Mouse (Mus musculus) left cerebral cortex, adult 8-10 months (tissue): ENCODE results near the gene Tmem132c. TPM values are rescaled to one million over a fixed set of nuclear protein-coding genes. Genes with fewer than 3 reads are reported as not detected.
"Not testable (repeated sequence)": the region's sequence is repeated elsewhere in the genome, so short reads cannot be mapped to it uniquely, and the experiment has no call there.

Source experiments
- DNase-seq, 2 experiments: peaks; one replicate each; pipeline ENCODE4 v3.0.0; 2022; ENCODE audit warnings: low spot score in 2 of 2
- total RNA-seq, 4 experiments: library from RNA; stranded (reverse); gene quantifications; 2 replicates each; pipeline ENCODE4 v1.2.4; 2022

The Tmem132c gene
- total RNA-seq, 4 experiments from 2014 or later = 5.6 to 6.3 (median 6.2) TPM

DNA sequence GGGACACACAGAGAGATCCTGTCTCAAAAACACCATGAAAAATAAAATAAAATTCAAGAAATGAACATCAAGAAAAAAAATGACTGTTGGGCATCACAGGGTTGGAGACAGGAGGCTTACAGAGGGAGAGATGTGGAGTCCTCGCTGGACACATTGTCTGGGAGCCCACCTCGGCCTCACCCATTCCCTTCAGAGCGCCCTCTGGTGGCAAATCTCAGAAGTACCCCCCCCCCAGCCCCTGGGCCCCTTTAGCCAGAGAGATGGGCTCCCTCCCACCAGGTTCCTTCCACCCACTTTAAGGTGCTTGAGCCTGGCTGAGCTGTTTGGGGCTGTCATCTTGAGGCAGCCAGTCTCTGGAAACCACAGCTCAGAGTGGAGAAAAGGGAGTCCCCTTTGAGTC lies 99.5 kb downstream of the Tmem132c start:
- DNase-seq = no peak

GRCm38 (mm10) chr5:127344721-127345120 lies 103.1 kb downstream of the Tmem132c start:
- DNase-seq = no peak

DNA sequence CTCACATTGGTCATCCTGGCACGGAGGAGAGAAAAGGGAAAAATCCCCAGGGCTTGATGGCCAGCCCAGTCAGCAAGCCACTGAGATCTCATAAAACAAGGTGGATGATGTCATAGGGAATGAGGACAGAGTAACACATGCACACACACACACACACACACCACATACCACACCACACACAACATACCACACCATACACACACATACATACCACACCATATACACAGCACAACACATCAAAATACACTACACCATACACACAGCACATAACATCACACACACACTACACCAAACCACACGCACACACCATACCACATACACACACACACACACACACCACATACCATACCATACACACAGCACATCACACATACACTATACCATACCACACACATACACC lies 104.8 kb downstream of the Tmem132c start:
- no peak for DNase-seq

- DNase-seq = no peak
Observed at GRCm38 (mm10) chr5:127347053-127347748, 105.6 kb downstream of the Tmem132c start.

GRCm38 (mm10) chr5:127349221-127350065 lies 107.8 kb downstream of the Tmem132c start:
- DNase-seq = no peak

DNA sequence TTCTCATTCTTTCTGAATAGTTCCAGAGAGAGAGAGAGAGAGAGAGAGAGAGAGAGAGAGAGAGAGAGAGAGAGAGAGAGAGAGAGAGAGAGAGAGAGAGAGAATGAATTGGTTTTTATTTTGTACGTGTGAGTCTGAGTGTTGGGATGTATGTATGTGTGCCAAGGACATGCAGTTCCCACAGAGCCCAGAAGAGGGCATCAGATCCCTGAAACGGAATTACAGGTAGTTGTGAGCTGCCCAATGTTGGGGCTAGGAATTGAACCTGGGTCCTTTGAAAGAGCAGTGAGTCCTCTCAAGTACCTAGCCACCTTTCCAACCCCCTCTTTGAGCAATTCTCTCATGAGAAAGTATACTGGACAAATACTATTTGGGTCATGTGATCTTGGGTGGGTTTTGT lies 111.4 kb downstream of the Tmem132c start:
- DNase-seq = no peak

- no peak for DNase-seq
Observed at GRCm38 (mm10) chr5:127355836-127356235, 114.2 kb downstream of the Tmem132c start.

DNA sequence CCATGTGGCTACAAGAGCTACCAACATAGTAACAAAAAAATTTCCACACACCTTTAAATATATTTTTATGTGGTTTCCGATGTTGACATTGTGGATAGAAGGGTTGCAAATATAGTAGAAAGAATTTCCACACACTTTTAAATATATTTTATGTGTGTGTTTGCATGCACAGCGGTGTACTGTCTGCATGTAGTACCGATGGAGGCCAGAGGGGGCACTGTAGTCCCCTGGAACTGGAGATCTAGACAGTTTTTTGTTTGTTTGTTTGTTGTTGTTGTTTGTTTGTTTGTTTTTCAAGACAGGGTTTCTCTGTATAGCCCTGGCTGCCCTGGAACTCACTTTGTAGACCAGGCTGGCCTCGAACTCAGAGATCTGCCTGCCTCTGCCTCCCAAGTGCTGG lies 116.3 kb downstream of the Tmem132c start:
- not testable (repeated sequence) for DNase-seq

GRCm38 (mm10) chr5:127361145-127361544 lies 119.5 kb downstream of the Tmem132c start:
- no peak for DNase-seq

- no peak for DNase-seq
Observed at GRCm38 (mm10) chr5:127365061-127365460, 123.5 kb downstream of the Tmem132c start.

DNA sequence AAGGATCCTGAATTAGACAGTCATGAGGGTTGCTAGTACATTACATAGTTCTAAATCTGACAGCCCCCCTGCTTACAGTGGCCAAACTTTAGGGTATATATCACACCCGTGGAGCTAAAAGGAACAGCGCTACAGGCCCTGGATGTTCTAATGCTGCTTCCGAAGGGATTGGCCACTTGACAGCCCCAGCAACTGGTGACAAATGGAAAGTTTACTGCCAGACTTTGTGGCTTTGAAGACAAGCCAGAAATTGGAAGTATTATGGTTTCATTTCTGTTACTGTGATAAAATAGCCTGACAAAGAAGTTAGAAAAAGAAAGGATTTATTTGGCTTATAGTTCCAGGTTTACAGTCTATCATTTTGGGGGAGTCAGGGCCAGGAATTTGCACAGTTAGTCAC lies 126.6 kb downstream of the Tmem132c start:
- DNase-seq = no peak

GRCm38 (mm10) chr5:127369812-127370211 lies 128.2 kb downstream of the Tmem132c start:
- DNase-seq = no peak

DNA sequence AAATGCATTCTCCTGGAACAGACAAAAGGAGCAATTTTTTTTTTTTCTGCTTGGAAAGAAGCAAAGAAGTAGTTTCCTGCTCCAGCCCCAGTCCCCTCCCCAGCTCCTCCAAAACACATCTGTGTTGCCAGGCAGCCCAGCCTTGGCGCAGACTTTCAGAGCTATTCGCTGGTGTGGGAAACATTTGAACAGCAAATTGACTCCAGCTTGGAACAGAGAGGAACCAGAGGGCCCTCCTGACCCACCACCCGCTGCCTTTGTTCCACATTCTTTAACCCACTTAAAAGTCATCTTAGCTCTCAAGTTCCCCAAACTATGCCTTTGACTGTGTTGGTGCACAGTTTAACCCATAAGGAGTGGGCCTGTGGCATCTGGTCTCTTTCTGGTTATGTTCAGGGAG lies 128.9 kb downstream of the Tmem132c start:
- DNase-seq = no peak

DNA sequence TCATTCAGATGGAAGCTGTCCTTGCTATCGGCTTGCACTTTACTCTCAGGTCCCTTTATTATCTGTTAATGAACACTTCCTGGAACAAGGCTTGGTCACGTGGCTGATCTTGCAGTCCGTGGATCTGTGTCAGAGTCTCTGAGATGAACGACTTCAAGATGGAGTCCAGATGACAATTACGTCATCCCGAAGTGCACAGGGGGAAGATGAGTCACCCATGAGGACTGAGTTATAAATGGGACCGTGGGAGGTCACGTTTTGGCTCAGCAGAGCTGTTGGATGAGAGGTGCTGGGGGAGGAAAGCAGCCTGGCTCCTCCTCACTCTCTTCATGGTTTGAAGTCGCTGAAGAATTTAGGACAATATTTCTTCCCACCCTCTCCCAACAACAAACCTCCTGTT lies 132.6 kb downstream of the Tmem132c start:
- peak in 1 of 2 experiments; percentile 81 for DNase-seq

GRCm38 (mm10) chr5:127375654-127376053 lies 134.0 kb downstream of the Tmem132c start:
- DNase-seq = peak in 1 of 2 experiments; percentile 37

DNA sequence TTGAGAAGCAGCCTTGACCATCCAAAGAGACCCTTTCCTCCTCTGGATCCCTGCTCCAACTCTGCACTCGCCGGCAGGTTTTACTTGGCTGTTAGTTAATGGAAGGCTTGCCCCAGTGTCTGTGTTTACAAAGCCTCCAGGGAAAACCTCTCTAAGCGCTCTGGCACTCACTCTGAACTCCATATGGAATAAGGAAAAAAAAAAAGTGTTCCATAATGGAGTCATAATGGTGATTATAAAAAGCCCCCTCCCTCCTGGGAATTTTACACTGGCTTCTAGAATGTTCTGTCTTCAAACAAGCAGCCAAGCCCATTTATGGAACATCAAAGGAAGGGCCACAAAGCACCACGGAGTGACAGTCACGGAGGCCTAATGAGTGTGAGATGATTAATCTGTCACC lies 136.9 kb downstream of the Tmem132c start:
- DNase-seq = no peak

DNA sequence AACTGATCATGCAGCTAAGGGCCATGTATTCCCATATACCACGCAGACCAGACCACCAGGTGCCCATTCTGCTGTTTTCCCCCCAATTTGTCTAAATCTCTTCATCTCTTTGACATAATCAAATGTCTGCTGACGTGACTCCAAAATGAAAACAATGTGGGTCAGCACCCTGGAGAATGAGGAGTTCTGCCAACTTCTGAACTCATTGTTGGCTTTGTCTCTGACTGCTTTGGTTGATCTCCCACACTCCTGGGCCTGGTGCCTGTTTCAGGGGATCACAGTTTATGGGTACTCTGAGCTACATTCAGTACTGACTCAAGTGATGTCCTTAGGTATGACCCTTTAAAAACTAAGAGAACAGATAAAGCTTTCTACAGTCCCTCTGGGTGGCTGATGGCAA lies 137.7 kb downstream of the Tmem132c start:
- no peak for DNase-seq

DNA sequence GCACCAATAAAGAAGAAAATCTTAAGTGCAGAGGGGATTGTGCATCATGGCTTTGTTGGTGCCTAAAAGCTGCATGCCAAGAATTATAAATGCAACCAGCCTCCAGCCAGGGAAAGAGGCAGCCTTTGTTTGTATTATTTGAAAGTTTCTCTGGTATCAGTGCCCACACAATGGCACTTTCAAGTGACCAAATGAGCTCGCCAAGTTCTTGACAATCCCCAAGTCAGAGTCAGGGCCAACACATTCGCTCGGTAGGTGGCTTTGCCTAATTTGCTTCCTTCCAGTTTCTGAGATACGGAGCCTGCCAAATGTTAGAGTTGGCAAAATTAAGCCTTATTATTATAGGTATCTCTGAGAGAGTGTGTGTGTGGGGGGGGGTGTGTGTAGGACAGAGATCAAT lies 139.6 kb downstream of the Tmem132c start:
- peak in 1 of 2 experiments; percentile 18 for DNase-seq

DNA sequence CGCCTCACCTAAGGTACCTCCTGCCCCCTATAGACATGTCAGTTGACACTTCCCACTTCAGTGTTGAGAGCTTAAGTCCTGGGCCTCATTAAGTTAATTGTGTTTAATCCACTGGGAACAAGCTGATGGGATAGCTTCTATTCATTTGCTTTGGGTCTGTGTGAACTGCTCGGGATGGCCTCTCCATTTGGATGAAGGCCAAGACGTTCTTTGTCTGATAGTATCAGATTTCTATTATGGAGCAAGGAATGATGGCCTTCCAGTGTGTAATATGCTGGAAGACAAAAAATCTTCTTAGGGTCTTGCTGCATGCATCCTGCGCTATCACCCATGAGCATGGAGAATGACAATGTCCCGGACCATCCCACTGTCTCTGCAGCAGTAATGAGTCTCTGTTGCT lies 141.0 kb downstream of the Tmem132c start:
- no peak for DNase-seq

DNA sequence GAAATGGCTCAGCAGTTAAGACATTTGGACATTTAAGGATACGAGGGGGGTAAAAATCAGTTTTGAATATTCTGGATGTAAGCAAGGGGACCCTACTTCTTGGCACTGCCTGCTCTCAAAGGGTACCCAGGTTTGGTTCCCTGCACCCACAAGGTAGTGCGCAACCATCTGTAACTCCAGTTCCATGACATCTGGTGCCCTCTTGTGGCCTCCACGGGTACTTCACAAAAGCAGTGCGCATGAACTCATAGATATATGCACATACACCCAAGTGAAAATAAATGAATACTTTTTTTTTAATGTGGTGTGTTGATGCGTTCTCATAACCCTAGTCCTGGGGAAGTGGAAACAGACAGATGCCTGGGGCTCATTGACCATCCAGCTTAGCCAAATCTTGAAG lies 149.6 kb downstream of the Tmem132c start:
- DNase-seq = no peak

DNA sequence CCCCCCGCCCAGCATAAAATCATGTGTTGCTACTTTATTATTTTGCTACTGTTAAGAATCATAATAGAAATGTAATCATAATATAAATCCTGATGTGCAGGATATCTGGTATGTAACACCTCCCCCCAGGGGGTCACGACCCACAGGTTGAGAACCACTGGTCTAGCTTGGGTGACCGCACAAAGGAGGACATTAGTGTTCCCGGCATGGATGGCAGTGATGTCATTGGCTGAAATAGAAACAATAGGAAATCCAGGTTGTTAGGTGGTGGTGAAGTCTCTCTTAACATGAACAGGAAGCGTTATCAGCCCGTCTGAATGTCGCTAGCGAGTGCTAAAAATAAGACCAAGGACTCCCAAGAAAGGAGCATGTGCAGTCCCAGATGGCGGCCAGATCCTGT lies 155.3 kb downstream of the Tmem132c start:
- no peak for DNase-seq

DNA sequence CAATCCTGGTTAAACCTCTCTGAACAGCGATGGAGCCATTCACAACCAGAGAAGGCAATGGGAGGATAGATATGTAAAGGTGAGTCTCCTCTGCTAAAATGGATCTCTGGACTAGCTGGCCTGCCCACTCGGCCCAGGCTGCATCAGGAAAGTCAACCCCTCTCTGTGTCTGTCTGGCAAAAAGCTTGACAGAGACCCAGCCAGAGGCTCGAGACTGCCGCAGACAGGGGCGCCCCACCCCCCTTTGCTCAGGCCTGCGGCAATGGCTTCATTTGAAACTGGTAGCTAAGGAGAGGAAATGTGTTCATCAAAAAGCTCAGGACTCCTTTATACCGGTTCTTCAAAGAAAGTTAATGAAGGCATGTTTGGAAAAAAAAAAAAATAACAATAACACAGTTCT lies 156.4 kb downstream of the Tmem132c start:
- DNase-seq = no peak
